Mouse (Mus musculus): ENCODE measurements at regions not wholly inside any gene's neighbourhood (a gene's known extent, or its start where the extent isn't known, plus 50 kb on each side); places are given as distances from the start of the nearest gene placed in this dataset.

GRCm38 (mm10) chr19:52565401-52565800 is 301.3 kb downstream of the Ins1 start:
- no peak for TF ChIP-seq CTCF (IDR thresholded peaks at IDR 0.05; ENCODE audit: control insufficient read depth, insufficient read depth, low read length)
- TF ChIP-seq POLR2A (IDR thresholded peaks at IDR 0.05; ENCODE audit: borderline replicate concordance, control insufficient read depth, low read depth, low read length): no peak

Data from bone marrow, adult 2 months (tissue).